Mouse (Mus musculus) neural tube, embryonic 14.5 days (tissue): Measurements from ENCODE around the gene Ipo4. TPM values are rescaled to one million over a fixed set of nuclear protein-coding genes. Genes with fewer than 3 reads are reported as not detected.
A peak's percentile ranks its signal among the peaks of the same experiment; 100 is the strongest.

Source experiments
- ATAC-seq: fragments of 200-750 bp; cut with Nextera tagmentation; 2 replicates; pipeline ENCODE4 v1.8.0; 2017; ENCODE audit warnings: low read depth, mild to moderate bottlenecking, moderate TSS enrichment, moderate library complexity
- H3K27ac ChIP-seq: fragments of 300-500 bp; sonication (generic); 2 replicates; pipeline ENCODE4 v1.5.1; 2014; ENCODE audit warnings: low read depth, mild to moderate bottlenecking, control low read depth, low read length, moderate library complexity, mixed read lengths
- H3K27me3 ChIP-seq: fragments of 300-500 bp; sonication (generic); 2 replicates; pipeline ENCODE4 v1.6.1; 2014; ENCODE audit warnings: low read length; ENCODE audit not compliant: control insufficient read depth, insufficient read depth
- H3K36me3 ChIP-seq: fragments of 300-500 bp; sonication (generic); 2 replicates; pipeline ENCODE4 v1.6.1; 2014; ENCODE audit warnings: low read length, mixed read lengths; ENCODE audit not compliant: control insufficient read depth, insufficient read depth
- H3K4me1 ChIP-seq: fragments of 300-500 bp; sonication (generic); 2 replicates; pipeline ENCODE4 v1.6.1; 2014; ENCODE audit warnings: low read length; ENCODE audit not compliant: control insufficient read depth, insufficient read depth
- H3K4me2 ChIP-seq: fragments of 300-500 bp; sonication (generic); 2 replicates; pipeline ENCODE4 v1.6.1; 2014; ENCODE audit warnings: mild to moderate bottlenecking, low read depth, low read length, control low read depth
- H3K4me3 ChIP-seq: fragments of 300-500 bp; sonication (generic); 2 replicates; pipeline ENCODE4 v1.5.1; 2014; ENCODE audit warnings: low read depth, low read length, control low read depth, mixed read lengths
- H3K9ac ChIP-seq: fragments of 300-500 bp; sonication (generic); replicated peaks from 2 replicates; pipeline ENCODE4 v1.6.1; 2014; ENCODE audit warnings: low read depth, mild to moderate bottlenecking, control low read depth, low read length, mixed read lengths
- H3K9me3 ChIP-seq: fragments of 300-500 bp; sonication (generic); 2 replicates; pipeline ENCODE4 v1.6.1; 2016; ENCODE audit warnings: low read length; ENCODE audit not compliant: control insufficient read depth
- WGBS: fragments of 180-500 bp; shearing (Covaris S2); extraction: QIAGEN DNeasy Blood & Tissue Kit; methylation state at CpG from one replicate; pipeline ENCODE4 v1.1.7; 2014; 5-methylcytosine and 5-hydroxymethylcytosine counted together
- polyA plus RNA-seq: library from polyadenylated mRNA; unstranded; fragments of >200 nt; fragmentation: Nextera tagmentation; extraction: Ambion mirVana; gene quantifications from 2 replicates; pipeline ENCODE4 v1.2.1, GENCODE M21; 2014

Ipo4 gene
- polyA plus RNA-seq, 1 experiment from 2014 or later = 110 TPM

DNA sequence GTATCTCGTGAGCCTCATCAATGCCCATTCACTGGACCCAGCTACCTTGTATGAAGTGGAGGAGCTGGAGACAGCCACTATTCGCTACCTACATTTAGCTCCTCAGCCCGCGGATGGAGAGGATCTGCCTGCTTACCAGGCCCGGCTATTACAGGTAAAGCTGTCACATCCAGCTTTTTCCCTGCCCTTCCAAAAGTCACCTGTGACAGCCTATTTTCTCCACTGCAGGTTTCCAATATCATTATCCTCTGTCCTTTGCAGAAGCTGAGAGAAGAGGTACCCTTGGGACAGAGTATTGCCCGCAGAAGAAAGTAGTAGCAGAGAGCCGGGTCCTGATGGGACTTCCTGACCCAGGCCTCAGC lies 32.5 kb downstream of the Ipo4 start, which contains the start of gene Irf9:
Gene Irf9 (plus strand): TSS at position 301 of the 362 bp plus-strand sequence.
- Histone ChIP-seq H3K9me3 (no peaks in the 10 kb centered on the region), H3K9ac (0 out of 2 replicates have a peak within 1 kb of the TSS, but pooled peaks have one; percentile 48), H3K27ac (peak within 1 kb of the TSS; percentile 34; the same call in 1 of the 2 replicates), H3K4me1 (no peaks in the 10 kb centered on the region), H3K4me2 (peak within 1 kb of the TSS; percentile 23), H3K27me3 (no peaks in the 10 kb centered on the region), H3K36me3 (peaks cover 59% of the 10 kb centered on the region), H3K4me3 (no peak within 1 kb of the TSS)
- no peak for ATAC-seq
- WGBS = 88% methylated on average over 7 of the region's 7 CpGs

DNA sequence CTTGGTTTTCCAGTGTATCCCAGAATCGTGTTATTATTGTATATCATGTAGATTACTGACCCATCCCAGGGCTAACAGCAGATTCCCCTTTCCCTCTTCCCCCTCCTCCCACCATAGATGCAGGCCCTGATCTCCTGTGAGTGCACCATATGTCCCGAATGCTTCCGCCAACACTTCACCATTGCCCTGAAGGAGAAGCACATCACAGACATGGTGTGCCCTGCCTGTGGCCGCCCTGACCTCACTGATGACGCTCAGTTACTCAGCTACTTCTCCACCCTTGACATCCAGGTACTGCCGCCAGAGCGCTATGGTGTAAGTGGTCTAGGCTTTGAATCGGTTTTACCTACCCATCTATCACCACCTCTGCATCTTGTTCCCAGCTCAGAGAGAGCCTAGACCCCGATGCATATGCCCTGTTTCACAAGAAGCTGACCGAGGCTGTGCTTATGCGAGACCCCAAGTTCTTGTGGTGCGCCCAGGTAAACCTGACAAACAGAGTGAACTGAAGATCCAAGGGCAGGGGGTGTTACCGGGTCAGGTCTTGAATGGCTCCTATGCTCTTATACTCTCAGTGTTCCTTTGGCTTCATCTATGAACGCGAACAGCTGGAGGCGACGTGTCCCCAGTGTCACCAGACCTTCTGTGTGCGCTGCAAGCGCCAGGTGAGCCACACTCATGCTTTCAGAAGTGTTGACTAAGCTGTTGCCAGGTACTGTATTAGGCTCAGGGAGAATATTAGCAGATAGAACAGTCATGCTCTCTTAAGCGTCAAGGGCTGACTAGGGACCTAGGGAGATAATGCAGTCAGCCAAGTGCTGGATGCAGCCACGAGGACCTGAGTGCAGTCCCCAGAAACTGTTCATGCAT lies 37.0 kb downstream of the Ipo4 start:
- 96% methylated on average over 21 of the region's 21 CpGs for WGBS
- H3K4me2 ChIP-seq = no peak overlapping the region
- no peak overlapping the region for H3K27ac ChIP-seq
- H3K4me3 ChIP-seq = no peak overlapping the region
- no peak overlapping the region for H3K9ac ChIP-seq
- no peaks in the 10 kb centered on the region for H3K27me3 ChIP-seq
- H3K9me3 ChIP-seq = no peaks in the 10 kb centered on the region
- H3K4me1 ChIP-seq = no peaks in the 10 kb centered on the region
- no peak for ATAC-seq
- H3K36me3 ChIP-seq = peaks cover 84% of the 10 kb centered on the region

DNA sequence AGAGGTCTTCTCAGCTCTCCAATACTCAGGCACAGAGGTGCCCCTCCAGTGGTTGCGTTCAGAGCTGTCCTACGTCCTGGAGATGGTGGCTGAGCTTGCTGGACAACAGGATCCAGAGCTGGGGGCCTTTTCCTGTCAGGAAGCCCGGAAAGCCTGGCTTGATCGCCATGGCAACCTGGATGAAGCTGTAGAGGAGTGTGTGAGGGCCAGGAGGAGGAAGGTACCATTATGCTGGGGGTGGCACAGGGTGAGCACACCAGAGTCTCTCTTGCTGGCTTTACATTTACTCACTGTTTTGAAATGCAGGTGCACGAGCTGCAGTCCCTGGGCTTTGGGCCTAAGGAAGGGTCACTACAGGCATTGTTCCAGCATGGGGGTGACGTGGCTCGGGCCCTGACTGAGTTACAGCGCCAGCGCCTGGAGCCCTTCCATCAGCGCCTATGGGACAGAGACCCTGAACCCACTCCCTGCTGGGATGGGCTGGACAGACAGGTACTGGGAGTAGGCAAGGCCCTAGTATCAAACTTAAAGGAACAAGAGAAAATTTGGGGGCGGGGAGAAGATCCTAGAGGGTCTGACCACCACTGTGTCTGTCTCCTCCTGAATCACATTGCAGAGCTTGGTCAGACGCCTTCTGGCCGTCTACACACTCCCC lies 39.6 kb downstream of the Ipo4 start:
- Histone ChIP-seq H3K4me2 (no peak overlapping the region), H3K9me3 (no peaks in the 10 kb centered on the region), H3K36me3 (peaks cover 60% of the 10 kb centered on the region), H3K27me3 (no peaks in the 10 kb centered on the region), H3K9ac (no peak overlapping the region), H3K4me3 (no peak overlapping the region), H3K27ac (no peak overlapping the region), H3K4me1 (peaks cover 17% of the 10 kb centered on the region)
- ATAC-seq = no peak
- WGBS = 75% methylated on average over 13 of the region's 13 CpGs

DNA sequence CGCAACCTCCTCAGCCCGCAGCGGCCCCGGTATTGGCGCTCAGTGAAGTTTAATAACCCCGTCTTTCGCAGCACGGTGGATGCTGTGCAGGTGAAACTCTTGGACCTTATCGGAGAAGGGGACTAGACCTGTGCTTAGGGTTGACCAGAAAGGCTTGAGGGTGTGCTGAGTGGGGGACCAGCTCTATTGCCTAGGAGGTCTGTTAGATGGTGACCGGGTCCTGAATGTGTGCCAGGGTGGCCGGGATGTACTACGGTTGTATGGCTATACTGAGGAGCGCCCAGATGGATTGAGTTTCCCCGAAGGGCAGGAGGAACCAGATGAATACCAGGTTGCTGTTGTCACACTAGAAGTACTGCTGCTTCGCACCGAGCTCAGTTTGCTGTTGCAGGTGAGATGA lies 43.5 kb downstream of the Ipo4 start:
- H3K9me3 ChIP-seq = no peaks in the 10 kb centered on the region
- peak overlapping the region; percentile 96 for H3K4me2 ChIP-seq
- H3K36me3 ChIP-seq = peaks cover 33% of the 10 kb centered on the region
- ATAC-seq = no peak
- 8% methylated on average over 16 of the region's 16 CpGs for WGBS
- peak overlapping the region; percentile 83 for H3K9ac ChIP-seq
- peak overlapping the region; percentile 91 for H3K4me3 ChIP-seq
- no peak overlapping the region for H3K27ac ChIP-seq
- peaks cover 22% of the 10 kb centered on the region for H3K4me1 ChIP-seq
- H3K27me3 ChIP-seq = no peaks in the 10 kb centered on the region

DNA sequence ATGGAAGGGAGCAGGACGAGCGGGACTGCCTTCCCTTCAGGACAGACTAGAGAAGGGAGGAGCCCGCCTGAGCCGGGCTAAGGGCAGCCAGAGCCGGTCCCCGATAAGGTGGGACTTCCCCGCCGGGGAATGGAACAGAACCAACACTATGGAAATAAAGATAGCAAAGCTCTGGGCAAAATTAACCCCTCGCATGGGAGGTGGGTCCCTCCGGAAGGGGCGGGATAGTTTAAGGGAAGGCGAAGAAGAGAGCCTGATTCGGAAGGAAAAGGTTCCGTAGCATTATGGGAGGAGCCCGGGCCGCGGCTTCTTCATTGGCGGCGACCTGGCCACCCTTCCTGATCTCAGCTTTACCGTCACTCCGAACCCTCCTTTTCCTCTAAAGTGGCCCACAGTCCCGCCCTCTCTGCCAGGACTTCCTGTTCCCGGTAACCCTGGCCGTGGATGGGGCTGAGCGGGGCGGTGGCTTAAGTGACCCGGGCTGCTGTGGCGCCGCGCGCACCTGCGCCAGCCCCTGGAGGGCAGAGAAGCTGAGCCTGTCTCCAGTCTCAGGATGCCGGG lies 44.3 kb downstream of the Ipo4 start, which contains the start of gene Rnf31:
Gene Rnf31 (plus strand): TSS at position 378 of the 561 bp plus-strand sequence.
- peak within 1 kb of the TSS; percentile 96 for H3K4me2 ChIP-seq
- H3K27me3 ChIP-seq = no peaks in the 10 kb centered on the region
- H3K27ac ChIP-seq = peak within 1 kb of the TSS; percentile 93
- no peaks in the 10 kb centered on the region for H3K9me3 ChIP-seq
- peaks cover 25% of the 10 kb centered on the region for H3K36me3 ChIP-seq
- peak within 1 kb of the TSS; percentile 83 for H3K9ac ChIP-seq
- peak within 1 kb of the TSS; percentile 91 for H3K4me3 ChIP-seq
- peaks cover 22% of the 10 kb centered on the region for H3K4me1 ChIP-seq
- 0% methylated on average over 32 of the region's 33 CpGs for WGBS
- peak; percentile 92 for ATAC-seq

DNA sequence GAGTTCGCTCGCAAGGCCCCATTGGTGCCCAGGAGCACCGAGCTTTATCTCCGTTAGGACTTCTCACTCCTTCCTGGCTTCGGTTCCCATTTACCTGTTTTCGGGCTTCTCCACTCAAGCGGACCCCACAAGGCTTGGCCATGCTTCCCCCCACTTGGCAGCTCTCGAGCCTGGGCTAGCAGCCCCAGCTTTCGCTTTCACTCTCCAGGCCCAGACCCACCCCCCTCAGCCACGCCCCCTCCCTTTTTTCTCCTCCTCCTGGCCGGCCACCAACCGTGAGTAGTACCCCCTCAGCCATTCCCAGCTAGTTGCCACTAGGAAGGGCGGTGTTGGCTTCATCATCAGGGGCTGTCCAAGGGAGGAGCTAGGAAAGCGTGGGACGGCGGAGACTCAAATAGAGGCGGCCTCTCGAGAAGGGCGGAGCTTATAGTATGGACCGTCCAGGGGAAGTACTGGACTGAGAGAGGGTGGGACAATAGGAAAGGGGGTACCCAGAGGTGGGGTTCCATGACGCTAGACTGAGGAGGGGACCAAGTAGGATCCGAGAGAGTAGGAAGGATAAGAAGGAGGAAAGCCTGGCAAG lies 44.9 kb downstream of the Ipo4 start, which contains the start of gene Psme2:
Gene Psme2 (minus strand): TSS at position 366 of the 583 bp plus-strand sequence.
- Histone ChIP-seq H3K9ac (peak within 1 kb of the TSS; percentile 83), H3K36me3 (peaks cover 19% of the 10 kb centered on the region), H3K27ac (peak within 1 kb of the TSS; percentile 93), H3K4me1 (peaks cover 22% of the 10 kb centered on the region), H3K27me3 (no peaks in the 10 kb centered on the region), H3K4me3 (peak within 1 kb of the TSS; percentile 91), H3K9me3 (no peaks in the 10 kb centered on the region), H3K4me2 (peak within 1 kb of the TSS; percentile 96)
- peak; percentile 95 for ATAC-seq
- under 1% methylated on average over 22 of the region's 22 CpGs for WGBS

DNA sequence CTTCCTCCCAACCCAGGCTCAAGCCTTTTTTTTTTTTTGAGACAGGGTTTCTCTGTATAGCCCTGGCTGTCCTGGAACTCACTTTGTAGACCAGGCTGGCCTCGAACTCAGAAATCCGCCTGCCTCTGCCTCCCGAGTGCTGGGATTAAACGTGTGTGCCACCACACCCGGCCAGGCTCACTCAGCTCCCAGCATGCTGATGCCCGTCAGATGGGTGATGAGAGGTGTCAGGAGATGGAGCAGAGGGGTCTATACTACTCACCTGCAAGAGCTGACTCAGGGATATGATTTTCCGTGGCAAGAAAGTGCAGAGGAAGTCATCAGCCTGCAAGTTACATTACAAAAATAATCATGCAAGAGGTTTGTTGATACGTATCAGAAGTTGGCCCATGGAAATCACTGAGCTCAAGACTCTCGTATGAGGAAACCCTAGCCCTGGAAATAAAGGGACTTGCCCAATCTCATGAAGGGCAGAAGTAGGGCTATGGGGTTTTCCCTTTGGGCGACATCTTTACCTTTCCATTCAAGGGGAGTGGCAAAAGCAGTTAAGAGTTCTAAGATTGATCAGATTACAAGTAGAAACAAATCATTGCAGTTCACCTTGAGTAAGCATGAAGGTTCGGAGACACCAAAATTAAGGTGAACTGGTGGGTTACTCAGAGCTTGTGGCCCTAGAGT lies 45.8 kb downstream of the Ipo4 start:
- peak overlapping the region; percentile 96 for H3K4me2 ChIP-seq
- H3K36me3 ChIP-seq = peaks cover 10% of the 10 kb centered on the region
- WGBS = 91% methylated on average over 11 of the region's 11 CpGs
- H3K9ac ChIP-seq = peak overlapping the region; percentile 83; the same call in 1 of the 2 replicates
- peak overlapping the region; percentile 91 for H3K4me3 ChIP-seq
- ATAC-seq = no peak
- peaks cover 22% of the 10 kb centered on the region for H3K4me1 ChIP-seq
- H3K9me3 ChIP-seq = no peaks in the 10 kb centered on the region
- H3K27ac ChIP-seq = peak overlapping the region; percentile 93; the same call in 1 of the 2 replicates
- H3K27me3 ChIP-seq = no peaks in the 10 kb centered on the region

DNA sequence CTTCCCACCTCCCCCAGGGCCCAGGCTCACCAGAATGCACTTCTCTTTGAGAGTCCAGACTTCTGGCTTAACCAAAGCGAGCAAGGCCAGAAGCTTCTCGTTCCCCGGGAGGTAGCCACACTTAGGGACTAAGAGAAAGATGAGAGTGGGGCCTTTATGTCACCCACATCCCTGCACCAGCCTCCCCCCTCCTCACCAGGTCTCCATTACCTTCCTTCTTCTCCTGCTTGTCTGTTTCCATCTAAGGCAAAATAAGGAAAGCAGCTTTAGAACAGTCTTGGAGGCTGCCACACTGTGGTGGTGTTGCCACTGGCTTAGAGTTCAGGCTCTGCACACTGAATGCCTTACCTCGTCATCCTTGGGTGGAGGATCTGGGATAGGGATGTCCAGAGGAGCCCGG lies 46.5 kb downstream of the Ipo4 start:
- peaks cover 26% of the 10 kb centered on the region for H3K4me1 ChIP-seq

More for the DNA sequence above, 46.5 kb downstream of the Ipo4 start:
- H3K9me3 ChIP-seq = no peaks in the 10 kb centered on the region
- H3K27me3 ChIP-seq = no peaks in the 10 kb centered on the region
- H3K27ac ChIP-seq = no peak overlapping the region
- no peak overlapping the region for H3K4me3 ChIP-seq
- H3K36me3 ChIP-seq = peaks cover 4% of the 10 kb centered on the region
- H3K9ac ChIP-seq = no peak overlapping the region
- no peak overlapping the region for H3K4me2 ChIP-seq
- WGBS = 92% methylated on average over 5 of the region's 5 CpGs
- no peak for ATAC-seq
